Mouse (Mus musculus) ES-Bruce4 (cell line): Measurements from ENCODE around the gene Ticrr. TPM values are rescaled to one million over a fixed set of nuclear protein-coding genes. Genes with fewer than 3 reads are reported as not detected.

Experiments used
- H3K27ac ChIP-seq: 2 replicates; pipeline ENCODE4 v1.5.1; 2012; ENCODE audit warnings: low read length, inconsistent platforms; ENCODE audit not compliant: insufficient read depth
- H3K27me3 ChIP-seq: 2 replicates; pipeline ENCODE4 v1.6.1; 2012; ENCODE audit warnings: mild to moderate bottlenecking, low read length, inconsistent platforms; ENCODE audit not compliant: control insufficient read depth, poor library complexity, insufficient read depth, severe bottlenecking
- H3K36me3 ChIP-seq: 2 replicates; pipeline ENCODE4 v1.6.1; 2012; ENCODE audit warnings: inconsistent platforms, mild to moderate bottlenecking, low read length, moderate library complexity; ENCODE audit not compliant: control insufficient read depth, poor library complexity, insufficient read depth, severe bottlenecking
- H3K4me1 ChIP-seq: one replicate; pipeline ENCODE4 v1.8.1; 2011; ENCODE audit warnings: low read length; ENCODE audit not compliant: control insufficient read depth, insufficient read depth
- H3K4me3 ChIP-seq: 2 replicates; pipeline ENCODE4 v1.5.1; 2011; ENCODE audit warnings: low read depth, mild to moderate bottlenecking, low read length
- H3K9ac ChIP-seq: 2 replicates; pipeline ENCODE4 v1.6.1; 2012; ENCODE audit warnings: low read depth, mild to moderate bottlenecking, inconsistent platforms; ENCODE audit not compliant: poor library complexity, severe bottlenecking
- H3K9me3 ChIP-seq: replicated peaks from 2 replicates; pipeline ENCODE4 v1.6.1; 2012; ENCODE audit warnings: mild to moderate bottlenecking, low read length, inconsistent platforms; ENCODE audit not compliant: control insufficient read depth, poor library complexity, insufficient read depth, severe bottlenecking
- CTCF ChIP-seq: IDR thresholded peaks from one replicate; pipeline ENCODE4 v1.8.1; 2011; ENCODE audit warnings: low read depth, low read length
- EP300 ChIP-seq: IDR thresholded peaks from 2 replicates; pipeline ENCODE4 v1.6.1; 2011; ENCODE audit warnings: low read depth, low read length; ENCODE audit not compliant: insufficient read depth
- POLR2A ChIP-seq: IDR thresholded peaks from one replicate; pipeline ENCODE4 v1.8.1; 2011; ENCODE audit warnings: low read length; ENCODE audit not compliant: insufficient read depth
- polyA plus RNA-seq: library from polyadenylated mRNA; stranded (reverse); fragments of >200 nt; gene quantifications from 2 replicates; pipeline ENCODE4 v1.2.4, GENCODE M21; 2011; ENCODE audit warnings: low read depth; ENCODE audit not compliant: missing spikeins, insufficient read depth, insufficient read length

Gene Ticrr
- polyA plus RNA-seq, 1 experiment, result 41.1 TPM

- H3K4me1 ChIP-seq, result no peaks in the 10 kb centered on the region
- no peaks in the 10 kb centered on the region for H3K36me3 ChIP-seq
- no peak overlapping the region for H3K27ac ChIP-seq
- H3K4me3 ChIP-seq, result no peak overlapping the region
- no peaks in the 10 kb centered on the region for H3K9me3 ChIP-seq
- H3K9ac ChIP-seq, result no peak overlapping the region
- TF ChIP-seq POLR2A, result no peak
- TF ChIP-seq EP300, result no peak
- no peak for TF ChIP-seq CTCF
- no peaks in the 10 kb centered on the region for H3K27me3 ChIP-seq
These were observed 45.2 kb downstream of the Ticrr start for GRCm38 (mm10) chr7:79705210-79705609.

DNA sequence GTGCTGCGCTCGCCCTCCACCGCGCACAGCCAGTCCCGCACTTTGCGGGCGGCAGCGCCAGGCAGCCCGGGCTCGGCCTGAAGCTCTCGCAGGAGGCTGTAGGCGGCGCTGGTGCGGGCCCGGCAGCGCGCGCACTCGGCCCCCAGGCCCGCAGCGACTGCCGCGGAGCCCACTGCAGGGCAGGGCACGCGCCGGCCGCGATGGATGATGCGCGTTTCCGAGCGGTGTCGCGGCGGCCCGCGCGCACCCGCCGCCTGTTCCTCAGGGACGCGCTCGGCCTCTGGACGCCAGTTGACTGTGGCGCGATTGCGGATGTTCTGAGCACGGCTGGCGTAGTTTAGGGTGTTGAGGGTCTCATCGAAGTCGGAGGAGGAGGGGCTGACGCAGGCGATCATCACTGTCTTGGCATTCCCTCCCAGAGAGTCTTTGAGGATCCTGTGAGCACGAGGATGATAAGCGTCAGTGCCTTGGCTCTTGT is 50.2 kb downstream of the Ticrr start:
- TF ChIP-seq EP300, result no peak
- no peak for TF ChIP-seq POLR2A
- peak; percentile 23 for TF ChIP-seq CTCF
- H3K27ac ChIP-seq, result no peak overlapping the region
- no peaks in the 10 kb centered on the region for H3K36me3 ChIP-seq
- peak overlapping the region; percentile 63 for H3K4me3 ChIP-seq
- H3K27me3 ChIP-seq, result no peaks in the 10 kb centered on the region
- H3K9me3 ChIP-seq, result no peaks in the 10 kb centered on the region
- H3K4me1 ChIP-seq, result no peaks in the 10 kb centered on the region
- peak overlapping the region; percentile 44 for H3K9ac ChIP-seq

DNA sequence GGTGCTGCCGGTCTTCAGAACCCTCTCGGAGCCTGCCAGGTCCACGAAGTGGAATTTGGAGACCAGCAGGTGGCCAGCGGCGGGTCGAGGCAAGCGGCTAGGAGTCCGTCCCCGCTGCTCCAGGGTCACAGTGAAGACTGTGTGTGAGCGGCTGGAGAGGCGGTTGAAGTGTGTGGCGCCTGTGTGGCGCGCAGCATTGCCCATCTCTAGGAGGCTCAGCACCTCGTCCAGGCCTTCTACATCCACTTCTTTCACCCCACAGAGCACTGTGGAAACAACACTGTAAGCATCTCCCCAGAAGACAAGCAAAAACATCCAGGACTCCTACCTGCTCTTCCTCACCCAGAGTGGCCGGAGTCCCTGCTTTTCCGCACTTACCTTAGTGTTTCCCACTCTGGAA is 50.8 kb downstream of the Ticrr start:
- Histone ChIP-seq H3K4me3 (peak overlapping the region; percentile 63), H3K9me3 (no peaks in the 10 kb centered on the region), H3K4me1 (no peaks in the 10 kb centered on the region), H3K27ac (no peak overlapping the region), H3K36me3 (no peaks in the 10 kb centered on the region), H3K27me3 (no peaks in the 10 kb centered on the region), H3K9ac (peak overlapping the region; percentile 16; the same call in 1 of the 2 replicates)
- no peak for TF ChIP-seq POLR2A
- no peak for TF ChIP-seq CTCF
- TF ChIP-seq EP300, result no peak

- no peaks in the 10 kb centered on the region for H3K27me3 ChIP-seq
- no peaks in the 10 kb centered on the region for H3K9me3 ChIP-seq
- no peak within 1 kb of the TSS for H3K27ac ChIP-seq
- H3K4me3 ChIP-seq, result peak within 1 kb of the TSS; percentile 97
- no peaks in the 10 kb centered on the region for H3K36me3 ChIP-seq
- TF ChIP-seq POLR2A, result no peak
- no peak for TF ChIP-seq CTCF
- no peak for TF ChIP-seq EP300
- H3K9ac ChIP-seq, result peak within 1 kb of the TSS; percentile 82
- no peaks in the 10 kb centered on the region for H3K4me1 ChIP-seq
These were observed 55.4 kb downstream of the Ticrr start, which contains the start of gene Kif7 for GRCm38 (mm10) chr7:79715187-79715981. Gene Kif7, minus strand, starts transcription at chr7:79715720.

DNA sequence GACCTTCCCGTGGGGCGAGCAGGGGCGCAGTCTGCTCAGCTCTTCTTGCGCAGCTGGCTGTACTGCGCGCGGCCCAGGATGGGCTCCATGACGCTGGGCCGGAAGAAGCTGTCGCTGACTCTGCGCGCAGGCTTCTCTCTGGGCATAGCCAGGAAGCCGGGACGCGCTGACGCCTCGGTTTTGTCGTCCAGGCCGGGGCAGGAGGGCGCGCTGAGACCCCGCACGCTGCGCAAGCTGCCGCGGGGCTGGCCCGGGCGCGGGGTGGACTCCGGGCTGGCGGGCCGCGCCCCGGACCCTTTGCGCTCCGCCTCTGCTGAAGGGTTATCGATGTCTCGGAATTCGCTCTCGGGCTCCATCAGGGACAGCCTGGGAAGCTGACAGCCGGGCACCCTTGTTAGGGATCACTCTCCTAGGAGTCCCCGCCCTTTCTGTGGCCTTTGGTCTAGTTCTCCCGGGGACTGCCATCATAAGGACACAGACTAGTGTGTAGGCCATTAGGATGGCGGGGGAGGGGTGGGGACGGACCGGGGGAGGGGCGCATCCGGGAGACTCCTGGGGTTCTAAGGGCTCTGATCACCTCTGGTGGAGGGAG is 61.5 kb downstream of the Ticrr start:
- Histone ChIP-seq H3K36me3 (no peaks in the 10 kb centered on the region), H3K4me1 (no peaks in the 10 kb centered on the region), H3K27me3 (no peaks in the 10 kb centered on the region), H3K27ac (no peak overlapping the region), H3K9ac (peak overlapping the region; percentile 72), H3K9me3 (no peaks in the 10 kb centered on the region), H3K4me3 (peak overlapping the region; percentile 63)
- no peak for TF ChIP-seq EP300
- TF ChIP-seq CTCF, result no peak
- no peak for TF ChIP-seq POLR2A

DNA sequence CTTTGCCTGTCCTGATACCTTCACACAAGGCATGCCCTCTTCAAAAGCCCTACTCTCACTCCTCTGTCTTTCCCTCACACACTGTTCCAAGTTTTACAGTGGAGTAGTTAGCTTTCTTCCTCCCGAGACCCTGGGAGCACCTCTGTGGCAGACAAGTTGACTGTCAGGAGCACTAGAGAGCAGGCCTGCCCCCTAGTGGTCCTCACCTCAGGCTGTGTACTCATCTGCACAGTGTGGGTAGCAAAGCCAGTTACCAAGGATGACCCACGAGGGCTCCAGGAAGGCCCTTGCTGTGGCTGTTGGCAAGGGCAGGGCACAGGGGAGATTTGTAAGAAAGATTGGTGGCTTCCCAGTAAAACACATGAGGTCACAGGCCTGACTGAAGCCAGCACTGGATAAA is 67.1 kb downstream of the Ticrr start:
- H3K27ac ChIP-seq, result no peak overlapping the region
- TF ChIP-seq CTCF, result peak; percentile 95
- no peak for TF ChIP-seq EP300
- TF ChIP-seq POLR2A, result no peak
- no peaks in the 10 kb centered on the region for H3K9me3 ChIP-seq
- no peak overlapping the region for H3K4me3 ChIP-seq
- no peaks in the 10 kb centered on the region for H3K36me3 ChIP-seq
- H3K4me1 ChIP-seq, result no peaks in the 10 kb centered on the region
- no peak overlapping the region for H3K9ac ChIP-seq
- H3K27me3 ChIP-seq, result no peaks in the 10 kb centered on the region
